Mouse (Mus musculus) hindbrain, embryonic 12.5 days (tissue): ENCODE data around the gene Bscl2. TPM values are rescaled to one million over a fixed set of nuclear protein-coding genes. Genes with fewer than 3 reads are reported as not detected.

ENCODE experiments used
- ATAC-seq: fragments of 200-750 bp; cut with Nextera tagmentation; 2 replicates; pipeline ENCODE4 v1.8.0; 2017; ENCODE audit warnings: moderate TSS enrichment; ENCODE audit not compliant: low FRiP score
- H3K27ac ChIP-seq: fragments of 300-500 bp; sonication (generic); 2 replicates; pipeline ENCODE4 v1.5.1; 2016; ENCODE audit warnings: mild to moderate bottlenecking
- H3K27me3 ChIP-seq: fragments of 300-500 bp; sonication (generic); 2 replicates; pipeline ENCODE4 v1.6.1; 2016; ENCODE audit warnings: mild to moderate bottlenecking
- H3K36me3 ChIP-seq: fragments of 300-500 bp; sonication (generic); 2 replicates; pipeline ENCODE4 v1.6.1; 2016; ENCODE audit warnings: mild to moderate bottlenecking
- H3K4me1 ChIP-seq: fragments of 300-500 bp; sonication (generic); 2 replicates; pipeline ENCODE4 v1.6.1; 2016
- H3K4me2 ChIP-seq: fragments of 300-500 bp; sonication (generic); replicated peaks from 2 replicates; pipeline ENCODE4 v1.6.1; 2016; ENCODE audit warnings: mild to moderate bottlenecking
- H3K4me3 ChIP-seq: fragments of 300-500 bp; sonication (generic); 2 replicates; pipeline ENCODE4 v1.5.1; 2016; ENCODE audit warnings: mild to moderate bottlenecking
- H3K9ac ChIP-seq: fragments of 300-500 bp; sonication (generic); 2 replicates; pipeline ENCODE4 v1.6.1; 2016; ENCODE audit warnings: mild to moderate bottlenecking, moderate library complexity
- H3K9me3 ChIP-seq: fragments of 300-500 bp; sonication (generic); replicated peaks from 2 replicates; pipeline ENCODE4 v1.6.1; 2016; ENCODE audit warnings: mild to moderate bottlenecking
- WGBS: fragments of 180-500 bp; shearing (Covaris S2); methylation state at CpG from one replicate; pipeline ENCODE4 v1.1.7; 2016; 5-methylcytosine and 5-hydroxymethylcytosine counted together
- polyA plus RNA-seq: library from polyadenylated mRNA; unstranded; fragments of >200 nt; fragmentation: Nextera tagmentation; extraction: Ambion mirVana; gene quantifications from 2 replicates; pipeline ENCODE4 v1.2.1, GENCODE M21; 2016

The Bscl2 gene
- polyA plus RNA-seq, 1 experiment from 2014 or later = 66.1 TPM

DNA sequence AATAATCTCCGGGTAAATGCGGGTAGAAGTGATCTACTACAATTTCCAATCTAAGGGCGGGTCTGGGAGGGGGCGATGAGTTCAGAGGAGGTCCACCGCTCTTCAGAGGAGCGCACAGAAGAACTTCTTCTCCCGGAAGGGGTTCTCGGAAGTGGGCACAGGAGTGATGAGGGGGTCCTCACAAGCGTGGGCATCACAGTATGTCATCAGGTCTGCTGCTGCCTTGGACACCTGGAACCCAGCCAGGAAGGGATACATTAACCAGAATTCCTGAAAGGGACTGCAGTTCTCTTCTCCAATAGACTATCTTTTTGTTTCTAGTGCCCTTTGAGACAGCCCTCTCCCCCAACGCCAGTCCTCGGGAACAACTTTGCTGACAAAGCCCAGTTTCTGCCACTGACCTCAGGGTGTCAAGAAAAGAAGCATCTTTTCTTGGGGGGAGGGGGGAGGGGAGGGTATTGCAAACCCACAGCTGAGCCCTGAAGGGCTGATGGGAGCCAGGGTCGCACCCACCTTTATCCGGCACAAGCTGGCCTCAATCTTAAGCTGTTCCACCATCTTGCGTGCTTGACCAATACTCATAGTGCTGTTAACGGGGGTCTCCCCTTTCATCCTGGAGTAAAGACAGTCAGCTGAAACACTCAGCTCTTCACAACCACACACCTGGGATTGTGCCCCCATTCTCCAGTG, 919 bp downstream of the Bscl2 start:
- Histone ChIP-seq H3K4me2 (peak overlapping the region; percentile 75), H3K27me3 (no peaks in the 10 kb centered on the region), H3K36me3 (peaks cover 40% of the 10 kb centered on the region), H3K4me1 (peaks cover 29% of the 10 kb centered on the region), H3K9ac (peak overlapping the region; percentile 84), H3K4me3 (peak overlapping the region; percentile 45), H3K9me3 (no peaks in the 10 kb centered on the region), H3K27ac (peak overlapping the region; percentile 98)
- 0 out of 2 replicates have a peak, but pooled peaks have one; percentile 18 for ATAC-seq
- WGBS = 16% methylated on average over 15 of the region's 15 CpGs

DNA sequence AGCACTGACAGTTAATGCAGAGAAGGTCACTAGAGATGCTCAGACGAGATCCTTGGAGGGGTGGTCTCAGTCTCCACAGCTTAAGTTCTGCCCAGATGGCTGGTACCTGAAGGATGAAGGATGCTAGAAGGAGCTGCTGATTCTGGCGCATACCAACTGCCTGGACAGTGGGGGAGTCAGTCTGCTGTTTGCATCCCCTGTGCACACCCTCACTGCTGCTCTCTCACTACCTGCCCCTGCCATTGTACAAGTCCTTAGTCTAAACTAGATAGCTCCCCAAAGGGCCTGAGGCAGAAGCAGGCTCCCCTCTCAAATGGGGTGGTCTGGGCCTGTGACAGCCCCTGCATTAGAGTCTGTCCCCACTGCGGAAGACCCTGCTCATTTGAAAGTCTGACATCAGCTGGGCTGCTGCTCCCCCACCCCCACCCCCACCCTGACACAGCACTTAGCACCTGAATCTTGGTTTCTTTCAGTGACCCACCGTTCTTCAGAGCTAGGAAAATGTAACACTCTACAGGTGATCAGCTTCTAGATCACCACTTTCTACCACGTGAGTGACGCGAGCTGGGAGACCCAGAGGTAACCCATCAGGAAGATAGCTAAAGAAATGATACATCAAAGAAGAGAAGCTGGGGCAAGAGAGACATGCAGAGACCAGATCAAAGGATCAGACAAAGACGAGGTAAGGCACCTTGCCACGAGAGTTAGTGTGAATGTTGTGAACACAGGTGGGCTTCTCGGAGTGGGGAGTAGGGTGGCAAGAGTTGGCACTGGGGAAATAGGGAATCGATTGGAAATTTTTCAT, 2.0 kb downstream of the Bscl2 start, which contains the start of gene Gng3:
Gng3 (minus strand) TSS at position 92 of the 805 bp plus-strand sequence.
- WGBS = 41% methylated on average over 11 of the region's 11 CpGs
- Histone ChIP-seq H3K4me2 (peak within 1 kb of the TSS; percentile 75), H3K9me3 (no peaks in the 10 kb centered on the region), H3K9ac (peak within 1 kb of the TSS; percentile 84), H3K4me3 (peak within 1 kb of the TSS; percentile 45), H3K27me3 (no peaks in the 10 kb centered on the region), H3K4me1 (peaks cover 29% of the 10 kb centered on the region), H3K36me3 (peaks cover 32% of the 10 kb centered on the region), H3K27ac (peak within 1 kb of the TSS; percentile 98)
- ATAC-seq = peak; percentile 90

DNA sequence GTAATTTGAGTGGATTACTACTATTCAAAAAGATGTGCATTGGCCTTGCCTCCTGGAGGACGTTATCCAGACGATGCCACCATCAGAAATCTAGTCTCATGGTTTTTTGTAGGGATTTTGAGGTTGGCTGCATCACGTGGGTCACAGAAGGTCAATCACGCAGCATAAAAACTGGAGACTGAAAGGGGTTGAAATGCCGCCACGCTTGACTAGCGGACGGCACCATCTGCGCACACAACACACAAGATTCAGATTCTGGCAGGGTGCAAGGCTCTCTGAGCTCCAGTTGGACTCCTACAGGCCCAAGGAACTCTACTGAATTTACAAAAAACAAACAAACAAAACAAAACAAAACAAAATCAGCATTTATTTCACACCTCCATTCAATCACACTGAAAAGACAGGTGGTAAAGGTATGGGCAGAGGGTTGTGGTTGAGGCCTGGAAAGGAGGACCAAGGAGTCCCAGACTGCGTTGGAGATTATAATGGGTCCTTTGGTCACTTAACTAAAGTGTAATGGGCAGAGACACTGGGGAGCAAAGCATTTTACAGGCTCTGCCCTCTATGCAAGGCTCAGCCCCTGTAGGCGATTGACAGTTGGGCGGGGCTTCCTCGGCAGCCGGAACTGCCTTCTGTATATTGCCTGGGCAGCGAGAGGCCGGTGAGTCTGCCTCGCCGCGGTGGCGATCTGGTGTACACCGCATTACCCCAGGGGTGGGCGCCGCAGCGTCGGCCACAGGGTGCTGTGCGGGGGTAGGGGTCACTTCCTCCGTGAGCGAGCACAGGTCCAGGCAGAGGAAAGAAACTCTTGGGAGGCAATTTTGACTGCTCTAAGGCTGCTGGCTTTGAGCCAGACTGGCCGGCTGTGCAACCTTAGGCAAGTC, 2.9 kb downstream of the Bscl2 start:
- no peaks in the 10 kb centered on the region for H3K27me3 ChIP-seq
- peak overlapping the region; percentile 98 for H3K27ac ChIP-seq
- H3K9ac ChIP-seq = peak overlapping the region; percentile 84
- peak overlapping the region; percentile 75 for H3K4me2 ChIP-seq
- H3K4me1 ChIP-seq = peaks cover 29% of the 10 kb centered on the region
- ATAC-seq = peak; percentile 34
- WGBS = 16% methylated on average over 29 of the region's 29 CpGs
- H3K4me3 ChIP-seq = peak overlapping the region; percentile 45
- H3K9me3 ChIP-seq = no peaks in the 10 kb centered on the region
- H3K36me3 ChIP-seq = peaks cover 25% of the 10 kb centered on the region

DNA sequence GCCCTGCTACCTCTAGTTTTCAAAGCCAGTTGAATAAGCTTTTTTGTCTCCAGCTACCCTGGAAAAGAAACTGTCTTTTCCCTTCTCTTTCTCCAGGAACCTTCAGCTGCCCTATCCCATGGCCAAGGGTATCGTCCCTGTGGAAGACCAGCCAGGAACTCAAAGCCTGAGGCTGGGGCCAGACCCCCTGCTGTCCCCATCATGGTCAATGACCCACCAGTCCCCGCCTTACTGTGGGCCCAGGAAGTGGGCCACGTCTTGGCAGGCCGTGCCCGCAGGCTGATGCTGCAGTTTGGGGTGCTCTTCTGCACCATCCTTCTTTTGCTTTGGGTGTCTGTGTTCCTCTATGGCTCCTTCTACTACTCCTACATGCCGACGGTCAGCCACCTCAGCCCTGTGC, 3.7 kb downstream of the Bscl2 start:
- Histone ChIP-seq H3K27ac (peak overlapping the region; percentile 98), H3K4me3 (peak overlapping the region; percentile 45), H3K4me1 (peaks cover 29% of the 10 kb centered on the region), H3K9ac (peak overlapping the region; percentile 84), H3K27me3 (no peaks in the 10 kb centered on the region), H3K4me2 (peak overlapping the region; percentile 75), H3K36me3 (peaks cover 24% of the 10 kb centered on the region), H3K9me3 (no peaks in the 10 kb centered on the region)
- no peak for ATAC-seq
- 90% methylated on average over 7 of the region's 7 CpGs for WGBS

DNA sequence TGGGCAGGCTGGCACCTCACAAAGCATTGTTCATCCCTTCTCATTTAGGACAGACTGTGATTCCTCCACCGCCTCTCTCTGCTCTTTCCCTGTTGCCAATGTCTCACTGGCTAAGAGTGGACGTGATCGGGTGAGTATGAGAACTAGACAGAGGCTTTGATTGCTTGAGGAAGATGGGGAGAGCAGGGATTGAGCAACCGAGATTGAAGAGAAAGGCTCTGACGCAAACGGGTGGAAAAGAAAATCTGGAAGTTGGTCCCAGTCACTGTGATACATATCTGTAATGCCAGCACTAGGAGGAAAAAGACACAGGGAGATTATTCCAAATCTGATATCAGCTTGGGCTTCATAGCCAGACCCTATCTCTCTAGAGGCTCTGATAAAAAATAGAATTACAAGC, 5.7 kb downstream of the Bscl2 start:
- H3K27me3 ChIP-seq = no peaks in the 10 kb centered on the region
- peaks cover 26% of the 10 kb centered on the region for H3K4me1 ChIP-seq
- no peak overlapping the region for H3K4me3 ChIP-seq
- no peaks in the 10 kb centered on the region for H3K9me3 ChIP-seq
- H3K4me2 ChIP-seq = no peak overlapping the region
- H3K36me3 ChIP-seq = peaks cover 39% of the 10 kb centered on the region
- ATAC-seq = no peak
- H3K27ac ChIP-seq = no peak overlapping the region
- WGBS = 87% methylated on average over 6 of the region's 6 CpGs
- H3K9ac ChIP-seq = 0 out of 2 replicates have a peak overlapping the region, but pooled peaks have one; percentile 1

DNA sequence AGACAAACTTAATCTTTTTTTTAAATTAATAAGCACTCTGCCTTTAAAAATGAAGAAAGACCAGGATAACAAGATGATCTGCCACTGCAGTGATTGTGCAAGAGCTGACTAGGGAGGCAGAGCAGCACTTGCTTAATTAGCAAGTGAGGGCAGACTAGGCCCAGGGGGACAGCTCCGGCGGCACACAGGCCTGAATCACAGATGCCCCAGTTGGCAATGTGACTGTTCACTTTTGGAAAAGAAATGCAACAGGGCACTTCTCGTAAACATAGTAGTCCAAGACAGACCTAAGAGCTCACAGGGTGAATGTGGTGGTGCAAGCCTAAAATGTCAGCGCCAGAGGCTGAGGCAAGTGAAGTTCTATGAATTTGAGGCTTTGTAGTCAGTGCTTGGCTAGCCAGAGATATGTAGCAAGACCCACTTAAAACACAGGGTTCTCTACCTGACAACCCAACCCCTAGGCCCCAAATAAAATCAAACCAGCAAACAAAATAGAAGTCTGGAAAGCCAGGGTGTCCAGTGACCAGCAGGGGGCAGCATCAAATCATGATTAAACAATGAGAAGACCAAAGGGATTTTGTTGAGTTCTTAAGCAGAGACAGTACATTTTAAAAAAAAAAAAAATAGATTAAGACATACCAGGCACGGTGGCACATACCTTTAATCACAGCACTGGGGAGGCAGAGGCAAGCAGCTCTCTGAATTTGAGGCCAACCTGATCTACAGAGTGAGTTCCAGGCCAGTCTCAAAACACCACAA, 7.3 kb downstream of the Bscl2 start:
- no peak overlapping the region for H3K9ac ChIP-seq
- peaks cover 20% of the 10 kb centered on the region for H3K4me1 ChIP-seq
- H3K9me3 ChIP-seq = no peaks in the 10 kb centered on the region
- H3K27ac ChIP-seq = no peak overlapping the region
- no peaks in the 10 kb centered on the region for H3K27me3 ChIP-seq
- no peak overlapping the region for H3K4me2 ChIP-seq
- ATAC-seq = no peak
- H3K36me3 ChIP-seq = peaks cover 48% of the 10 kb centered on the region
- 63% methylated on average over 5 of the region's 5 CpGs for WGBS
- H3K4me3 ChIP-seq = no peak overlapping the region

DNA sequence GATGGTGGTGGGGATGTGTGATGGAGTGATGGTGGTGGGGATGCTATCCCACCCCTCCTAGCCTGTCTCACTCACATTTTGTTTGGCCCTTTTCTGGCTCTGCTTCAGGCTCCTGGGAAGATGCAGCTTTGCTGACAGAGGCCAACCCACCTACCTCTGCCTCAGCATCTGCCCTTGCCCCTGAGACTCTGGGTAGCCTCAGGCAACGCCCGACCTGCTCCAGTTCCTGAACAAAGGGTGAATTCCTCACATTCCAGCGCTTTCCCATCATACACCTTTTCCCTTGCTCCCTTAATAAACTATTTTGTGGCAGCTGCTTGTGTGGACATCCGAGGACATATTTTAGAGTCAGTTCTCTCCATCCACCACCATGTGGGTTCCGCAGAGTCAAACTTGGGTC, 11.1 kb downstream of the Bscl2 start:
- no peak overlapping the region for H3K4me3 ChIP-seq
- H3K9me3 ChIP-seq = no peaks in the 10 kb centered on the region
- H3K27ac ChIP-seq = no peak overlapping the region
- no peak for ATAC-seq
- no peak overlapping the region for H3K9ac ChIP-seq
- WGBS = 81% methylated on average over 5 of the region's 5 CpGs
- H3K27me3 ChIP-seq = no peaks in the 10 kb centered on the region
- H3K36me3 ChIP-seq = peaks cover 34% of the 10 kb centered on the region
- no peak overlapping the region for H3K4me2 ChIP-seq
- no peaks in the 10 kb centered on the region for H3K4me1 ChIP-seq

DNA sequence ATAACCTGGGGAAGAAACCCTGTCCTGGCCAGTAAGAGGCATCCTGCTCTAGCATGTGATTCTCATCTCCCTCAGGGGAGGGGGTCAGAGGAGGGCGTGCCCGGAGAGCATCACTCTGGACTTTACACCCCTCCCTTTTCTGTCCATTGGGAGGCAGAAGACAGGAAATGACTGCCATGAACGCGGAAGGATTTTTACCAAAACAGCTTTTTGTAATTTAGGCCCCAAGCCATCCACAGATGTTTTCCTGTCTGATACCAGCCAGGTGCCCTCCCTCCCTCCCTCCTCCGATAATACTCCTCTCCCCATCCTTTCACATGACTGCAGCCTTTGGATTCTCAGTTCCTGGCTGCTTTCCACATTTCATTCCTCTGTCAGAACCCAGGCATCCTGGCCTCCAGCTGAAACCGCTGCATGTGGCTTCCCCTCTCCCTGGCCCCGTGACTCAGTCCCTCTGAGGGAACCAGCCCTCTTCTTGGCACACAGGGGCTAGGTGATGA, 13.2 kb downstream of the Bscl2 start, which contains the start of gene Lrrn4cl:
Lrrn4cl (plus strand) TSS at position 367 of the 500 bp plus-strand sequence.
- no peak within 1 kb of the TSS for H3K4me2 ChIP-seq
- no peaks in the 10 kb centered on the region for H3K4me1 ChIP-seq
- 29% methylated on average over 7 of the region's 7 CpGs for WGBS
- H3K9ac ChIP-seq = peak within 1 kb of the TSS; percentile 27; the same call in 1 of the 2 replicates
- peaks cover 34% of the 10 kb centered on the region for H3K36me3 ChIP-seq
- H3K27ac ChIP-seq = 0 out of 2 replicates have a peak within 1 kb of the TSS, but pooled peaks have one; percentile 5
- no peak within 1 kb of the TSS for H3K4me3 ChIP-seq
- no peak for ATAC-seq
- no peaks in the 10 kb centered on the region for H3K9me3 ChIP-seq
- no peaks in the 10 kb centered on the region for H3K27me3 ChIP-seq

DNA sequence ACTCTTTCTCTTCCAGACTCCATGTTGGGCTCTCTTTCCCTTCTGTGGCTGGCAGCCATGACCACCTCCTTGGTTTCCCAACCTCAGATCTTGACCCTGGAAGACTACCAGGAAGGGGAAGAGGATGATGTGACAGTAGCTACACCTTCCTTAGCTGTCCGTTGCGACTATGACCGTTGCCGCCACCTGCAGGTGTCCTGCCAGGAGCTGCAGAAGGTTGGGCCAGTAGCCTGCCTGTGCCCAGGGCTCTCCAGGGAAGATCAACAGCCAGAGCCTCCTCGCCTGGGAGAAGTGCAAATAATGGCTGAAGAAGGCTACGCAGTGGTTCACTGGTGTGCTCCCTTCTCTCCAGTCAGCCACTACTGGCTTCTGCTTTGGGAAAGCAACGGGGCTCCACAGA, 14.4 kb downstream of the Bscl2 start:
- no peaks in the 10 kb centered on the region for H3K4me1 ChIP-seq
- peaks cover 22% of the 10 kb centered on the region for H3K36me3 ChIP-seq
- H3K27ac ChIP-seq = no peak overlapping the region
- ATAC-seq = no peak
- WGBS = 48% methylated on average over 7 of the region's 7 CpGs
- no peaks in the 10 kb centered on the region for H3K27me3 ChIP-seq
- H3K4me3 ChIP-seq = no peak overlapping the region
- H3K9ac ChIP-seq = no peak overlapping the region
- no peaks in the 10 kb centered on the region for H3K9me3 ChIP-seq
- no peak overlapping the region for H3K4me2 ChIP-seq

DNA sequence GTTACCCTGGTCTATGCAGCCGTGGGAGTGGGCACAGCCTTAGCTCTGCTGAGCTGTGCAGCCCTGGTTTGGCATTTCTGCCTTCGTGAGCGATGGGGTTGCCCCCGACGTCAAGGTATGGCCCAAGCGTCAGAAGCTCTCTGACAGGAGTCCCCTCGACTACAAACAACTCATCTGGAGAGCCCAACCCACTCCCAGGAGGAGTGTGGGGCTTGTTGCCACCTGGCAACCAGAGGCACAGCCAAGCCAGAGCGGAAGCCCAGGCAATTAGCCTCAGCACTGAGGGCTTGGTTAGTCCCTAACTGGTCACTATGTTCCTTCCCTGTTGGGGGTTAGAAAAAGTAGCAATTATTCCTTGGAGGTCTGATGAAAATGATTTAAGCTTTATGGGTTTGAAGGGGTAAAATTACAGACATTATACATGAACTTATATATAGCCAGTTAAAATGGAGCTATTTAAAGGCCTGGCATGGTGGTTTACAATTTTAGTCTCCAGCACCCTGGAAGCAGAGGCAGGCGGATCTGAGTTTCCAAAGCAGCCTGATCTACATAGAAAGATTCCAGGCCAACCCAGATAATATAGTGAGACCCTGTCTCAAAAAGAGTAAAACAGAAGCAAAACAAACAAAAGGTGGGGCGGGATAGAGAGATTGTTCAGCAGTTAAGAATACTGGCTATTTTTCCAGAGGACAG, 15.1 kb downstream of the Bscl2 start:
- no peak overlapping the region for H3K27ac ChIP-seq
- WGBS = 67% methylated on average over 10 of the region's 10 CpGs
- H3K4me2 ChIP-seq = no peak overlapping the region
- H3K9ac ChIP-seq = no peak overlapping the region
- H3K4me1 ChIP-seq = no peaks in the 10 kb centered on the region
- no peaks in the 10 kb centered on the region for H3K9me3 ChIP-seq
- H3K4me3 ChIP-seq = no peak overlapping the region
- peaks cover 15% of the 10 kb centered on the region for H3K36me3 ChIP-seq
- ATAC-seq = no peak
- H3K27me3 ChIP-seq = no peaks in the 10 kb centered on the region

DNA sequence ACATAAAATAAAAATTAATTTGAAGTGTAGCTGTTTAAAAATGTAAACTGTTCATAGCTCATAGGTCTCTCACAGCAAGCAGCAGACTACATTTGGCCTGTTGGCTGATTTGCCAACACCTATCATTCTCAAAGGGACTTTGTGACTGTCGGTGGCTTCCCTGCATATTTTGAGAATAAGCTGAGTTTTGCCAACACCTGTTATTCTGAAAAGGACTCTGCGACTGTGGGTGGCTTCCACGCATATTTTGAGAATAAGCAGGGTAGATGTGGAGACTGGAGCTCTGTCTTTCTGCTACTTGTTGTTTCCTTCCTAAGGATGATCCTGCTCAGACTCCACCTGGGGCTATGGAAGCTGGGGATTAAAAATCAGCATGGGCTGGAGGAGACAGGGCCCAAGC, 15.8 kb downstream of the Bscl2 start:
- H3K36me3 ChIP-seq = peaks cover 8% of the 10 kb centered on the region
- ATAC-seq = no peak
- no peak overlapping the region for H3K9ac ChIP-seq
- no peaks in the 10 kb centered on the region for H3K9me3 ChIP-seq
- no peak overlapping the region for H3K4me3 ChIP-seq
- H3K27me3 ChIP-seq = no peaks in the 10 kb centered on the region
- WGBS = 83% methylated on average over 3 of the region's 3 CpGs
- no peak overlapping the region for H3K4me2 ChIP-seq
- H3K4me1 ChIP-seq = no peaks in the 10 kb centered on the region
- H3K27ac ChIP-seq = no peak overlapping the region
